Mouse (Mus musculus) spleen, adult 2 months (tissue): ENCODE results near the gene Ifnl3.

Experiments used
- CTCF ChIP-seq: fragments of 200-500 bp; IDR thresholded peaks from 2 replicates; pipeline ENCODE4 v1.5.1; 2011; ENCODE audit warnings: mild to moderate bottlenecking, inconsistent platforms; ENCODE audit not compliant: insufficient read depth, insufficient read length, insufficient replicate concordance; ENCODE audit errors: extremely low read depth
- POLR2A ChIP-seq: fragments of 200-500 bp; IDR thresholded peaks from 2 replicates; pipeline ENCODE4 v1.6.1; 2011; ENCODE audit warnings: low read depth, low read length, inconsistent platforms

DNA sequence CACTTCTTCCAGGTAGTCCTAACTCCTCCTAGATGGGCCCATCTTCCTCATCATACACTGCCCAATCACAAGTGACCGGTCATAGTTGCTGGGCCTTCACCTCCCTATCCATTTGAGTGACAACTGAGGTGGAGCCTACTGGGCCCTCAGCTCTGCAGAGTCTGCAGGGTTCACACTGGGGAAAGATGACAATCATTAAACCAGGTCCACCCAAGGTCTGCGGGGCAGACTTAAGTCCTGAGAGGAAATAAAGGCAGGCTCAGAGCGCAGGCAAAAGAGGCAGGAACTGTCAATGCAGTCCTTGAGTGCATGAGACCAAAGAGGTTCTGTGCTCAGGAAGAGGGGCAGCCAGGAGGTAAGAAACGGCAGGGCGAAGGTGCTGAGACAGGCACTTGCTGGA is 50.1 kb downstream of the Ifnl3 start:
- no peak for TF ChIP-seq CTCF
- no peak for TF ChIP-seq POLR2A
